Mouse (Mus musculus) intestine, embryonic 15.5 days (tissue): Measurements from ENCODE around the gene Spns1. TPM values are rescaled to one million over a fixed set of nuclear protein-coding genes. Genes with fewer than 3 reads are reported as not detected.
"Not testable (repeated sequence)": the region's sequence is repeated elsewhere in the genome, so short reads cannot be mapped to it uniquely, and the experiment has no call there.

Source experiments
- ATAC-seq: fragments of 200-750 bp; cut with Nextera tagmentation; 2 replicates; pipeline ENCODE4 v1.8.0; 2017; ENCODE audit warnings: moderate TSS enrichment, moderate library complexity
- H3K27ac ChIP-seq: fragments of 300-500 bp; sonication (generic); 2 replicates; pipeline ENCODE4 v1.5.1; 2015; ENCODE audit warnings: mild to moderate bottlenecking, inconsistent platforms
- H3K27me3 ChIP-seq: fragments of 300-500 bp; sonication (generic); replicated peaks from 2 replicates; pipeline ENCODE4 v1.6.1; 2015; ENCODE audit warnings: inconsistent platforms
- H3K36me3 ChIP-seq: fragments of 300-500 bp; sonication (generic); 2 replicates; pipeline ENCODE4 v1.6.1; 2015; ENCODE audit warnings: inconsistent platforms
- H3K4me1 ChIP-seq: fragments of 300-500 bp; sonication (generic); replicated peaks from 2 replicates; pipeline ENCODE4 v1.6.1; 2015; ENCODE audit warnings: inconsistent platforms
- H3K4me2 ChIP-seq: fragments of 300-500 bp; sonication (generic); replicated peaks from 2 replicates; pipeline ENCODE4 v1.6.1; 2015; ENCODE audit warnings: mild to moderate bottlenecking, inconsistent platforms
- H3K4me3 ChIP-seq: fragments of 300-500 bp; sonication (generic); replicated peaks from 2 replicates; pipeline ENCODE4 v1.5.1; 2015; ENCODE audit warnings: inconsistent platforms
- H3K9ac ChIP-seq: fragments of 300-500 bp; sonication (generic); 2 replicates; pipeline ENCODE4 v1.6.1; 2015; ENCODE audit warnings: inconsistent platforms
- H3K9me3 ChIP-seq: fragments of 300-500 bp; sonication (generic); 2 replicates; pipeline ENCODE4 v1.6.1; 2016; ENCODE audit warnings: inconsistent platforms
- WGBS: fragments of 180-500 bp; shearing (Covaris S2); methylation state at CpG from one replicate; pipeline ENCODE4 v1.1.7; 2015; 5-methylcytosine and 5-hydroxymethylcytosine counted together
- polyA plus RNA-seq: library from polyadenylated mRNA; unstranded; fragments of >200 nt; fragmentation: Nextera tagmentation; extraction: Ambion mirVana; gene quantifications from 2 replicates; pipeline ENCODE4 v1.2.1, GENCODE M21; 2015

Gene Spns1
- polyA plus RNA-seq, 1 experiment from 2014 or later, result 53.4 TPM

GRCm38 (mm10) chr7:126329907-126330645 is 47.2 kb downstream of the Spns1 start:
- H3K27me3 ChIP-seq, result no peaks in the 10 kb centered on the region
- H3K4me3 ChIP-seq, result no peak overlapping the region
- H3K36me3 ChIP-seq, result no peaks in the 10 kb centered on the region
- H3K4me1 ChIP-seq, result no peaks in the 10 kb centered on the region
- H3K27ac ChIP-seq, result no peak overlapping the region
- no peaks in the 10 kb centered on the region for H3K9me3 ChIP-seq
- H3K4me2 ChIP-seq, result no peak overlapping the region
- 82% methylated on average over 9 of the region's 9 CpGs for WGBS
- ATAC-seq, result no peak
- H3K9ac ChIP-seq, result no peak overlapping the region

- WGBS, result 90% methylated on average over 5 of the region's 6 CpGs
Measured at GRCm38 (mm10) chr7:126328848-126329247, 48.4 kb downstream of the Spns1 start.

GRCm38 (mm10) chr7:126325576-126326273 is 51.5 kb downstream of the Spns1 start:
- not testable (repeated sequence) for H3K4me1 ChIP-seq, H3K9ac ChIP-seq, H3K27ac ChIP-seq, H3K36me3 ChIP-seq, H3K4me3 ChIP-seq, H3K27me3 ChIP-seq, H3K4me2 ChIP-seq, H3K9me3 ChIP-seq, ATAC-seq
- 26% methylated on average over 9 of the region's 9 CpGs for WGBS

More at GRCm38 (mm10) chr7:126328848-126329247, 48.4 kb downstream of the Spns1 start:
- not testable (repeated sequence) for H3K27ac ChIP-seq, ATAC-seq, H3K4me2 ChIP-seq, H3K36me3 ChIP-seq, H3K9ac ChIP-seq, H3K4me3 ChIP-seq, H3K27me3 ChIP-seq, H3K9me3 ChIP-seq, H3K4me1 ChIP-seq

- Histone ChIP-seq H3K9ac (no peak overlapping the region), H3K4me2 (no peak overlapping the region), H3K36me3 (no peaks in the 10 kb centered on the region), H3K4me1 (peaks cover 3% of the 10 kb centered on the region; the same call in 1 of the 2 replicates), H3K4me3 (no peak overlapping the region), H3K27me3 (no peaks in the 10 kb centered on the region), H3K9me3 (no peaks in the 10 kb centered on the region), H3K27ac (no peak overlapping the region)
- ATAC-seq, result 0 out of 2 replicates have a peak, but pooled peaks have one; percentile 23
- WGBS, result 13% methylated on average over 3 of the region's 3 CpGs
Measured at GRCm38 (mm10) chr7:126324791-126325190, 52.5 kb downstream of the Spns1 start.

GRCm38 (mm10) chr7:126323729-126324128 is 53.5 kb downstream of the Spns1 start:
- ATAC-seq, result no peak
- H3K4me1 ChIP-seq, result peaks cover 3% of the 10 kb centered on the region; the same call in 1 of the 2 replicates
- no peaks in the 10 kb centered on the region for H3K27me3 ChIP-seq
- no peak overlapping the region for H3K27ac ChIP-seq
- no peak overlapping the region for H3K9ac ChIP-seq
- no peak overlapping the region for H3K4me3 ChIP-seq
- WGBS, result 6% methylated on average over 11 of the region's 11 CpGs
- no peaks in the 10 kb centered on the region for H3K9me3 ChIP-seq
- no peaks in the 10 kb centered on the region for H3K36me3 ChIP-seq
- no peak overlapping the region for H3K4me2 ChIP-seq

Other genes with a start within 250 kb of the Spns1 start
- gene Xpo6, start 176.9 kb downstream of the Spns1 start, polyA plus RNA-seq, result 37.4 and 39.8 TPM in 2 replicates
- gene Sbk1, start 104.8 kb downstream of the Spns1 start, polyA plus RNA-seq, result 16.9 and 17.7 TPM in 2 replicates
- 1.4 and 1.5 TPM in 2 replicates for gene Lat, start 7.9 kb downstream of the Spns1 start, polyA plus RNA-seq
- gene Nfatc2ip, start 19.3 kb upstream of the Spns1 start, polyA plus RNA-seq, result 1.6 and 2.5 TPM in 2 replicates
- gene Cd19, start 37.4 kb upstream of the Spns1 start, polyA plus RNA-seq, result 0.24 TPM in 1 of 2 replicates, not detected in the other
- 23.9 and 24.2 TPM in 2 replicates for gene Rabep2, start 51.3 kb upstream of the Spns1 start, polyA plus RNA-seq
- gene Atp2a1, start 85.7 kb upstream of the Spns1 start, polyA plus RNA-seq, result 0.24 and 2.6 TPM in 2 replicates
- gene Sh2b1, start 98.0 kb upstream of the Spns1 start, polyA plus RNA-seq, result 41.8 and 45.7 TPM in 2 replicates
- 190 and 207 TPM in 2 replicates for gene Tufm, start 109.9 kb upstream of the Spns1 start, polyA plus RNA-seq
- gene Atxn2l, start 126.0 kb upstream of the Spns1 start, polyA plus RNA-seq, result 43.8 and 44.4 TPM in 2 replicates
- gene Eif3c, start 189.0 kb upstream of the Spns1 start, polyA plus RNA-seq, result 190 and 217 TPM in 2 replicates
- gene Apobr, start 207.5 kb upstream of the Spns1 start, polyA plus RNA-seq, result 0.75 and 1.8 TPM in 2 replicates
- gene Cln3, start 208.4 kb upstream of the Spns1 start, polyA plus RNA-seq, result 34.4 and 34.9 TPM in 2 replicates
- gene Il27, start 217.5 kb upstream of the Spns1 start, polyA plus RNA-seq, result not detected in 2 replicates